28 mouse cellular contexts compared by ENCODE assay signal in the genomic region with DNA sequence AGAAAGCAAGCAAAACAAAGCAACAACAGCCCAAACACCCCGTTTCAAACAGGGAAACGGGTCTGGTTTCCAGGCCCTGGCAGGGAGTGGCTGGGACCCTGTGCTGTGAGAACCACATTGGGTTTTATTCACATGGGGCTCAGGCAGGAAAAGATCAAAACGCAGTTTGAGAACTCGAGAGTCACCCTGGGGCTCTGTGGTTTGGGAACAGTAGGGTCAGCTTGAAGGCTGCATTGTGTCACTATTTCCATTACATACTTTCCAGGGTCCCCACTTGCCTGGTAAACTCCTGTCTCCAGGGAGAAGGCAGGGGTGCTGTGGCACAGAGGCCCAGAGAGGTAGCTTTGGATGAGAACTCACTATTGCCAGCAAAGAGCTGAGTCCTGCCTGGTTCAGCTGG. TPM values are rescaled to one million over a fixed set of nuclear protein-coding genes. Genes with fewer than 3 reads are reported as not detected.
"Had no signal": no experiment of that assay in that cellular context is flagged by ENCODE, and none has a peak within 500 bp of the region (broad histone marks: within the 10 kb centered on the region; RNA-seq: fewer than 3 reads in every experiment).

No protein-coding gene starts in this region.

- DNase-seq: kidney, postnatal 10 days; kidney, postnatal 36 days; layer of hippocampus, postnatal 36 days; liver, embryonic 13.5 days; lung, adult 2 months; lung, postnatal 14 days; lung, postnatal 4 days; midbrain, embryonic 14.5 days; right cerebral cortex, adult 18-20 months; right cerebral cortex, postnatal 14 days; right cerebral cortex, postnatal 4 days; thymus, postnatal 25 days had no signal

- H3K27me3 ChIP-seq: kidney, embryonic 15.5 days; neural tube, embryonic 12.5 days; neural tube, embryonic 15.5 days; stomach, embryonic 15.5 days had no signal

- H3K4me3 ChIP-seq: kidney, embryonic 15.5 days; left cerebral cortex, adult 2 months; liver, embryonic 13.5 days; neural tube, embryonic 12.5 days; neural tube, embryonic 15.5 days; stomach, embryonic 15.5 days had no signal

- H3K9me3 ChIP-seq: kidney, embryonic 15.5 days; liver, embryonic 13.5 days; neural tube, embryonic 12.5 days; neural tube, embryonic 15.5 days; stomach, embryonic 15.5 days had no signal

- H3K4me1 ChIP-seq: kidney, embryonic 15.5 days; liver, embryonic 13.5 days; neural tube, embryonic 12.5 days; neural tube, embryonic 15.5 days; stomach, embryonic 15.5 days had no signal

- H3K9ac ChIP-seq: kidney, embryonic 15.5 days; liver, embryonic 13.5 days; neural tube, embryonic 12.5 days; neural tube, embryonic 15.5 days; stomach, embryonic 15.5 days had no signal

- H3K4me2 ChIP-seq: kidney, embryonic 15.5 days; liver, embryonic 13.5 days; midbrain, embryonic 11.5 days; neural tube, embryonic 12.5 days; neural tube, embryonic 15.5 days; stomach, embryonic 15.5 days had no signal

- H3K36me3 ChIP-seq: kidney, embryonic 15.5 days; liver, embryonic 13.5 days; neural tube, embryonic 12.5 days; neural tube, embryonic 15.5 days; stomach, embryonic 15.5 days had no signal

- H3K27ac ChIP-seq: kidney, embryonic 15.5 days; left cerebral cortex, adult 2 months; liver, embryonic 13.5 days; neural tube, embryonic 12.5 days; neural tube, embryonic 15.5 days; stomach, embryonic 15.5 days had no signal

RNA-seq across cellular contexts. Expression of a gene that starts 7.6 kb away (rescaled TPM):
- total RNA-seq: megakaryocyte progenitor cell, adult 5-6 weeks; megakaryocyte-erythroid progenitor cell, adult 5-6 weeks had no signal

RNA-seq across cellular contexts. Expression of a gene that starts 8.6 kb away (rescaled TPM):
- total RNA-seq: liver, adult 2 months; megakaryocyte progenitor cell, adult 5-6 weeks; megakaryocyte-erythroid progenitor cell, adult 5-6 weeks had no signal
- polyA plus RNA-seq: liver, adult 2 months; liver, embryonic 13.5 days; liver, embryonic 16.5 days; midbrain, embryonic 11.5 days; neural tube, embryonic 12.5 days had no signal

RNA-seq across cellular contexts. Expression of a gene that starts 53.9 kb away (rescaled TPM):
- total RNA-seq: megakaryocyte-erythroid progenitor cell, adult 5-6 weeks had no signal

RNA-seq across cellular contexts. Expression of a gene that starts 57.9 kb away (rescaled TPM):
- total RNA-seq: layer of hippocampus, postnatal 10 days; layer of hippocampus, postnatal 36 days; left cerebral cortex, adult 2 months; left cerebral cortex, postnatal 10 days; liver, adult 2 months; megakaryocyte progenitor cell, adult 5-6 weeks; megakaryocyte-erythroid progenitor cell, adult 5-6 weeks; midbrain, postnatal 0 days had no signal
- polyA plus RNA-seq: kidney, embryonic 15.5 days; limb, embryonic 11.5 days; limb, embryonic 14.5 days; liver, adult 2 months; liver, embryonic 16.5 days; midbrain, embryonic 14.5 days; neural tube, embryonic 12.5 days; neural tube, embryonic 15.5 days; stomach, embryonic 15.5 days; thymus, postnatal 0 days had no signal
